Mouse (Mus musculus) kidney, adult 10 weeks (tissue): ENCODE data around the gene Akt3. TPM values are rescaled to one million over a fixed set of nuclear protein-coding genes. Genes with fewer than 3 reads are reported as not detected.

ENCODE experiments used
- polyA plus RNA-seq: library from polyadenylated mRNA; stranded (reverse); fragments of 350-450 nt; fragmentation: Illumina TruSeq; extraction: RNeasy Lipid Tissue Mini Kit (QIAGEN cat#74804); gene quantifications from one replicate; pipeline ENCODE4 v1.2.3, GENCODE M21; 2014; ENCODE audit warnings: low read depth, low replicate concordance

Akt3 gene
- 28.3 TPM for polyA plus RNA-seq

DNA sequence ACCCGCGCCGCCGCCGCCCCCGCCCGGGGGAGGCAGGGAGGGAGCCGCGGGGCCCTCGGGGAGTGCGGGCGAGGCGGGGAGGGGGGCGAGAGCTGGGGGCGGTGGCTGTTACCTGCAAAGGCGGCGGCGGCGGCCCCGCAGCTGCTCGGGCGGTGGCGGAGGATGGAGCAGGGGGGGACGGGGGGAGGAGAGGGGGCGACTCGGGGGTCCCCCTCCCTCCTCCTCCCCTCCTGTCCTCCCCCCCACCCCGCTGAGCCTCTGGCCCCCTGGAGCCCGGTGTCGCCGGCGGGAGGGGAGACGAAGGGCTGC lies at the start of gene Akt3:
TSS of gene Akt3 (minus strand) at position 170 of the 309 bp plus-strand sequence.

Other genes with a start within 250 kb of the Akt3 start
- gene Zbtb18, start 184.1 kb upstream of the Akt3 start, polyA plus RNA-seq: 59.0 TPM